Mouse (Mus musculus) lung, postnatal 36 days (tissue): ENCODE data around the gene Syt14.

ENCODE experiments used
- DNase-seq: peaks from one replicate; pipeline ENCODE4 v3.0.0; 2022; ENCODE audit warnings: mixed read lengths

Gene Syt14

GRCm38 (mm10) chr1:192861305-192861960 lies 174.1 kb downstream of the Syt14 start:
- no peak for DNase-seq

DNA sequence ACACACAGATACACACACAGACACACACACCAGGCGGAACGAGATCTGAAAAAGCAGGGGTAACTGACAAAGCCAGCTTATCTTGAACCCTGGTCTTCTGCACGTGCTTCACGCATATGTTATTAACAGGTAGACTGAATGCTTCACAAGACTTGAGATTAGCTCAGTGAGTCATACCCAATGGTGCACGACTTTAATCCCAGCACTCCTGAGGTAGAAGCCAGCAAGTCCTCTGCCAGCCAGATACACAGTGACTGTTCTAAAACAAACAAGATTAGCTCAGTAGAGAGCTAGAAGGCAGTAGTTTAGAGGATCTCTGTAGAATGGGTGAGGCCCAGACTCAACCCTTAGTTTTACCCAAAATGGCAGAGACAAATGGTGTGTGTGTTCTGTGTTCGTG lies 175.3 kb downstream of the Syt14 start:
- DNase-seq: no peak

DNA sequence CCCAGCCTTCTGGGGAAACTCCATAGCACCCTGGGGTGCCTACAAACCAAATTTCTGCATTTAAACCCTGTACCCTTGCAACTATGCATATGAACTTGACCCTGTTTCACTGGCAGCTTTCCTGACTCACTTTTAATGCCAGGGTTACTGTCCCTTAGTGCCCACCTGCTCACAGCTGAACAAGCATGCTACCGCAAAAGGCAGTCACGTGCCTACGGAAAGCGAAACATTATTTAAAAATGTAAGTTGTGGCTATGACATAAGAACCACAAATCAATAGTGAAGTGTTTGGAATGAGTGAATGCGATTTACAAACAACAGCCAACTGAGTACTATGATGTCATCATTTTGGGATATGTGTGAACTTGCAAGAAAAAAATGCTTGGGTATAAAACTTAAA lies 178.0 kb downstream of the Syt14 start:
- DNase-seq: no peak

GRCm38 (mm10) chr1:192856931-192857330 lies 178.6 kb downstream of the Syt14 start:
- DNase-seq: no peak

DNA sequence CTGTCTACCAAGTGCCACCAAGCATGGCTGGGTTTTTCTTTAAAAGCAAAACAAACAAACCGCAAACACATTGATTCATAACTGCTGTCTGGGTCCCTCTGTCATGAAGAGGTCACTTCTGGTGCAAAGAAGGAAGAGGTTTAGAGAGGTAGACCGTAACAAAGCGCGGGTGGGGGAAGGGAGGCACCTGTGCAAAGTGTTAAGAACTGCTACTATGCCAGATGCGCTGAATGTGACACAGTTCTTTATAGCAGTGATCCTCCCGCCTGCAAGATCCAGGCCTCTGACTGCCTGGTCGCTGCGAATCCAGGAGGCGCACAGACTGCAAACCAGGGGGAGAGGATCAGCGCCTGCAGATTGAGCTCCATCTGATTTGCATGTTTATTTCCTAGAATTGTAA lies 179.2 kb downstream of the Syt14 start:
- DNase-seq: peak; percentile 11

GRCm38 (mm10) chr1:192855474-192856230 lies 179.9 kb downstream of the Syt14 start, which contains the start of gene Sertad4:
TSS of gene Sertad4 (minus strand) at chr1:192855756.
- peak; percentile 44 for DNase-seq

GRCm38 (mm10) chr1:192854819-192855271 lies 180.7 kb downstream of the Syt14 start:
- peak; percentile 45 for DNase-seq

DNA sequence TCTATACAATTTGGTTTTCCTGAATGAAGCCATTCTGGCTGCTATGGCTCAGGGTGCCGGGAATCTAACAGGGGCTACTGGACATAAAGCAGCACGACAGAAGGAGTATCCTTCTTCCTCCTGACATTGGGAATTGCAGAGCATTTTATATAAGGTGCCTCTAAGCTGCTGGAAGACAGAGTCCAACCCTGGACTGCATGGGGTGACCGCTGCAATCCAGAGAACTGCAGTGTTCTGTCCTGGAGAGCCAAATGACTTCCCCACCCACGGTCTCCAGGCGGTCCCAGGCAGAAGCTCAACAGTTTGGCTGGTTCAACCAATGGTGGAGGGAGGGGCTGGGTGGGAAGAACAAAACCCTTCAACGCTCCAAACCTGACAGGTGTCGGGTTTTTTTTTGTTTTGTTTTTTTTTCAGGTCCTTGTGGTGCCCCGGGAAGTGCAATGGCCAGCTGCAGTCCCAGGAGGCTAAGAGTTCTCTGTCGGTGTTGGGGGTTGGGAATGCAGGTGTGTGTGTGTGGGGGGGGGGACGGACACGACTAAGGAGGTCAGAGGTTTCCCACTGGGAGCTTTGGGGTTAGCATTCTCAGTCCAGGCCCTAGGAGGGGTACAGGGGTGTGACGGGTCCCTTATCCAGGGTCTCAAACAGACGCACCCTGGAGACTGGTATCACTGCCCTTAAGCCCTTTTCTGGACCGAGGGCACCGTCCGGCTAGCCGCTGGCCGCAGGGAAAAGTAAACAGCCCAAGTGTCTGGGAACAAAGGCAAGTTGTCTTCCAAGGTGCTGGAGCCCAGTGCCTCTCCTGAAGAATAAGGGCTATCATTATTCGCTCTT lies 181.4 kb downstream of the Syt14 start:
- DNase-seq: no peak

GRCm38 (mm10) chr1:192853429-192853828 lies 182.1 kb downstream of the Syt14 start:
- no peak for DNase-seq

GRCm38 (mm10) chr1:192852047-192852446 lies 183.5 kb downstream of the Syt14 start:
- no peak for DNase-seq

GRCm38 (mm10) chr1:192851640-192852039 lies 183.9 kb downstream of the Syt14 start:
- DNase-seq: peak; percentile 41

DNA sequence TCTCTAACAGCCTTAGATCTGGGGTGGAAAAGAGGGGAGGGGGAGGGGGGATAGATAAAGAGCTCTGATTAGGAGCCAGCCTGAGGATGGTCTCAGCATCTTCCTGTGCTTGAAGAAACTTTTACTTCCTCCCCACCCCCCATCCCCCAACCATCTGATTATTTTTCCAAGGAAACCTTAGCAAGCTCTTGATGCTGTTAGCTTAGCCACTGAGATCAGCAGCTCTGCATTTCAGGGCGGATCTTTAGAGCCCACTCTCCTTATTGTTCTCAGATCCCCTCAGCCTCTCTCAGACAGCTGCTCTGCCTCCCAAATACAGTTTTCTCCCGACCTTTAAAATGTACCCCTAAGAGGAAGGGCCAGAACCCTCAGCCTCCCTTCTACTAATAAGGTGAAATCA lies 184.4 kb downstream of the Syt14 start:
- DNase-seq: no peak

DNA sequence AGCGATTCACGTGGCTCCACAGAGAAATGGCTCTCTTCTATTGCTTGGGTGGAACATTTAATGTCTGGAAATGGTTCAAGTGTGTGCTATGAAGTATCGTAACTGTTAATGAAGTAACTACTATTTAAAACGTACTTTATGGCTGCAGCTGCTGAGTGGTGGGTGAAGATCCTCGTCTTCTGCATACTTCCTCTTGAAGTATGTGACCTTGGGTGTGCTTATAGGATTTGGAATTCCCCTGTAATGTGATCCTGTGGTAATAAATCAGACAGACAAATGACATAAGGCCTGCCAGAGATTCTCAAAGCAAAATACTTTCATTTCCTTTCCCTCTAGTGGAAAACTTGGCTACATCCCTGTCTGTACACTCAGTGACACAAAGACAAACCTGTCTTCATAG lies 186.0 kb downstream of the Syt14 start:
- no peak for DNase-seq

DNA sequence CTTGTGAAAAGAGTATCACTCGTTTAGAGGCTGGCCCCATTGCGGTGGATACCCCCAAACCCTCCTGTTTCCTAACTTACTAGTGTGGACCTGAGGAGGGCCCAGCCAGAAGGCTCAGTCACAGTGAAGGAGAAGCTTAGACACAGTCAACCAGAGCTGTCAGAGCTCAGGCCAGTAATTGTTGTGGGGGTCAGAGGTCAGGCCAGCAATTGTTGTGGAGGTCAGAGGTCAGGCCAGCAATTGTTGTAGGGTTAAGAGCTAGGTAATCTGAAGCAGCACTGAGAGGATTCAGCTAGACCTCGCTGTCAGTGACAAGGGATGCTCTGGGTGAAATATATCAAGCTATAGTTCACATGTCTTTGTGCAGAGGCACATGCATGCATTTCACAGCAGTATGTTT lies 188.3 kb downstream of the Syt14 start:
- no peak for DNase-seq
